Mouse (Mus musculus): Measurements from ENCODE around the gene Shroom1. TPM values are rescaled to one million over a fixed set of nuclear protein-coding genes. Genes with fewer than 3 reads are reported as not detected.
"Not testable (repeated sequence)": the region's sequence is repeated elsewhere in the genome, so short reads cannot be mapped to it uniquely, and the experiment has no call there.

Gene Shroom1
- 1 to 10 TPM; 5.3 to 5.5 TPM for total RNA-seq (2021)

GRCm38 (mm10) chr11:53456474-53457371, at the start of gene Shroom1, which contains the start of gene Gm10447:
Gene Shroom1 (plus strand): TSS chr11:53457205.
Gene Gm10447 (minus strand): TSS chr11:53457110.
- no peak for DNase-seq (ENCODE audit: low spot score in 2 of 2)
- intact Hi-C loops (cut with DNase I): no loop called here

GRCm38 (mm10) chr11:53411738-53412137, 45.3 kb upstream of the Shroom1 start:
- intact Hi-C loops (cut with DNase I): no loop called here

GRCm38 (mm10) chr11:53413871-53414270, 43.1 kb upstream of the Shroom1 start:
- DNase-seq (ENCODE audit: low spot score in 2 of 2): no peak
- intact Hi-C loops (cut with DNase I): no loop called here

More at GRCm38 (mm10) chr11:53411738-53412137, 45.3 kb upstream of the Shroom1 start:
- DNase-seq (ENCODE audit: low spot score in 2 of 2): no peak

GRCm38 (mm10) chr11:53418048-53418447, 39.0 kb upstream of the Shroom1 start:
- intact Hi-C loops (cut with DNase I): no loop called here

GRCm38 (mm10) chr11:53423036-53423435, 34.0 kb upstream of the Shroom1 start, which contains the start of gene Leap2:
Gene Leap2 (minus strand): TSS chr11:53423170.
- DNase-seq (ENCODE audit: low spot score in 2 of 2): no peak
- intact Hi-C loops (cut with DNase I): no loop called here

More at GRCm38 (mm10) chr11:53418048-53418447, 39.0 kb upstream of the Shroom1 start:
- no peak for DNase-seq (ENCODE audit: low spot score in 2 of 2)

- no peak for DNase-seq (ENCODE audit: low spot score in 2 of 2)
These were observed 32.2 kb upstream of the Shroom1 start for GRCm38 (mm10) chr11:53424826-53425225.

GRCm38 (mm10) chr11:53425251-53425650, 31.8 kb upstream of the Shroom1 start:
- peak in 1 of 2 experiments; percentile 28 for DNase-seq (ENCODE audit: low spot score in 2 of 2)

More at GRCm38 (mm10) chr11:53424826-53425225, 32.2 kb upstream of the Shroom1 start:
- intact Hi-C loops (cut with DNase I): no loop called here

GRCm38 (mm10) chr11:53425711-53426255, 31.2 kb upstream of the Shroom1 start:
- DNase-seq (ENCODE audit: low spot score in 2 of 2): no peak
- intact Hi-C loops (cut with DNase I): no loop called here

More at GRCm38 (mm10) chr11:53425251-53425650, 31.8 kb upstream of the Shroom1 start:
- intact Hi-C loops (cut with DNase I): no loop called here

GRCm38 (mm10) chr11:53426914-53427313, 30.1 kb upstream of the Shroom1 start:
- DNase-seq (ENCODE audit: low spot score in 2 of 2); intact Hi-C loops (cut with DNase I): not testable (repeated sequence)

- no peak for DNase-seq (ENCODE audit: low spot score in 2 of 2)
- intact Hi-C loops (cut with DNase I): no loop called here
These were observed 28.9 kb upstream of the Shroom1 start for GRCm38 (mm10) chr11:53427993-53428715.

- intact Hi-C loops (cut with DNase I): no loop called here
- no peak for DNase-seq (ENCODE audit: low spot score in 2 of 2)
These were observed 28.3 kb upstream of the Shroom1 start for GRCm38 (mm10) chr11:53428716-53429057.

- no peak for DNase-seq (ENCODE audit: low spot score in 2 of 2)
- intact Hi-C loops (cut with DNase I): no loop called here
These were observed 27.8 kb upstream of the Shroom1 start for GRCm38 (mm10) chr11:53429182-53429581.

GRCm38 (mm10) chr11:53430300-53430669, 26.7 kb upstream of the Shroom1 start:
- intact Hi-C loops (cut with DNase I): no loop called here
- no peak for DNase-seq (ENCODE audit: low spot score in 2 of 2)

GRCm38 (mm10) chr11:53430670-53431346, 26.2 kb upstream of the Shroom1 start, which contains the start of the genes Uqcrq and Gdf9:
Gene Uqcrq (minus strand): TSS chr11:53430831.
Gene Gdf9 (plus strand): TSS chr11:53431023.
- DNase-seq (ENCODE audit: low spot score in 2 of 2): peak; percentile 98 to 99
- intact Hi-C loops (cut with DNase I): no loop called here

- intact Hi-C loops (cut with DNase I): no loop called here
- DNase-seq (ENCODE audit: low spot score in 2 of 2): no peak
These were observed 25.5 kb upstream of the Shroom1 start for GRCm38 (mm10) chr11:53431347-53432056.

GRCm38 (mm10) chr11:53433057-53433456, 23.9 kb upstream of the Shroom1 start:
- no peak for DNase-seq (ENCODE audit: low spot score in 2 of 2)
- intact Hi-C loops (cut with DNase I): no loop called here

GRCm38 (mm10) chr11:53435504-53435903, 21.5 kb upstream of the Shroom1 start:
- intact Hi-C loops (cut with DNase I): no loop called here
- DNase-seq (ENCODE audit: low spot score in 2 of 2): no peak

- intact Hi-C loops (cut with DNase I): no loop called here
- DNase-seq (ENCODE audit: low spot score in 2 of 2): no peak
These were observed 20.7 kb upstream of the Shroom1 start for GRCm38 (mm10) chr11:53436338-53436737.

- DNase-seq (ENCODE audit: low spot score in 2 of 2): no peak
- intact Hi-C loops (cut with DNase I): no loop called here
These were observed 15.1 kb upstream of the Shroom1 start for GRCm38 (mm10) chr11:53441921-53442320.
